Mouse (Mus musculus) kidney, embryonic 14.5 days (tissue): ENCODE data around the gene Cldn19. TPM values are rescaled to one million over a fixed set of nuclear protein-coding genes. Genes with fewer than 3 reads are reported as not detected.
A peak's percentile ranks its signal among the peaks of the same experiment; 100 is the strongest.

Source experiments
- ATAC-seq: fragments of 200-750 bp; cut with Nextera tagmentation; 2 replicates; pipeline ENCODE4 v1.8.0; 2017; ENCODE audit warnings: moderate number of reproducible peaks, mild to moderate bottlenecking, moderate TSS enrichment, moderate library complexity; ENCODE audit not compliant: low FRiP score, low TSS enrichment
- H3K27ac ChIP-seq: fragments of 300-500 bp; sonication (generic); 2 replicates; pipeline ENCODE4 v1.5.1; 2014; ENCODE audit warnings: low read depth, mild to moderate bottlenecking, low read length, moderate library complexity, mixed read lengths
- H3K27me3 ChIP-seq: fragments of 300-500 bp; sonication (generic); 2 replicates; pipeline ENCODE4 v1.6.1; 2014; ENCODE audit warnings: mild to moderate bottlenecking, low read length; ENCODE audit not compliant: control insufficient read depth, insufficient read depth
- H3K36me3 ChIP-seq: fragments of 300-500 bp; sonication (generic); 2 replicates; pipeline ENCODE4 v1.6.1; 2014; ENCODE audit warnings: low read length, mixed read lengths; ENCODE audit not compliant: control insufficient read depth, insufficient read depth
- H3K4me1 ChIP-seq: fragments of 300-500 bp; sonication (generic); 2 replicates; pipeline ENCODE4 v1.6.1; 2014; ENCODE audit warnings: low read length, mixed read lengths; ENCODE audit not compliant: control insufficient read depth, insufficient read depth
- H3K4me2 ChIP-seq: fragments of 300-500 bp; sonication (generic); replicated peaks from 2 replicates; pipeline ENCODE4 v1.6.1; 2014; ENCODE audit warnings: low read depth, mild to moderate bottlenecking, low read length
- H3K4me3 ChIP-seq: fragments of 300-500 bp; sonication (generic); 2 replicates; pipeline ENCODE4 v1.5.1; 2014; ENCODE audit warnings: mild to moderate bottlenecking, low read length
- H3K9ac ChIP-seq: fragments of 300-500 bp; sonication (generic); 2 replicates; pipeline ENCODE4 v1.6.1; 2014; ENCODE audit warnings: low read depth, mild to moderate bottlenecking, low read length, moderate library complexity
- H3K9me3 ChIP-seq: fragments of 300-500 bp; sonication (generic); 2 replicates; pipeline ENCODE4 v1.6.1; 2016; ENCODE audit warnings: low read length; ENCODE audit not compliant: control insufficient read depth
- WGBS: fragments of 180-500 bp; shearing (Covaris S2); extraction: QIAGEN DNeasy Blood & Tissue Kit; methylation state at CpG from one replicate; pipeline ENCODE4 v1.1.7; 2014; 5-methylcytosine and 5-hydroxymethylcytosine counted together
- polyA plus RNA-seq: library from polyadenylated mRNA; unstranded; fragments of >200 nt; fragmentation: Nextera tagmentation; extraction: Ambion mirVana; gene quantifications from 2 replicates; pipeline ENCODE4 v1.2.1, GENCODE M21; 2014

Cldn19 gene
- polyA plus RNA-seq: 5.9 and 10.4 TPM in 2 replicates

DNA sequence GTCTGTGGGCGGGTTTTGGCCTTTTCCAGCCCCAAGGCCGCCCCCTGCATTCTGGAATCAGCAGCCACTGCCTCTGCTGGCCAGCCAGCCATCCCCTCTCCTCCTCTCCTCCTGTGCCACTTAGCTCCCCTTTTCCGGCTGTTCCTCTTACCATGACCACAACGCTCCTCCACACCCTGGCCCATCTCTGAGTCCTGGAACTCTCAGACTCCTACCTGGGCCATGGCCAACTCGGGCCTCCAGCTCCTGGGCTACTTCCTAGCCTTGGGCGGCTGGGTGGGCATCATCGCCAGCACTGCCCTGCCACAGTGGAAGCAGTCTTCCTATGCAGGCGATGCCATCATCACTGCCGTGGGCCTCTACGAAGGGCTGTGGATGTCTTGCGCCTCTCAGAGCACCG, at the start of gene Cldn19:
TSS of gene Cldn19 (plus strand) at position 64 of the 400 bp plus-strand sequence.
- ATAC-seq: no peak
- Histone ChIP-seq H3K27ac (peak within 1 kb of the TSS; percentile 79), H3K4me3 (no peak within 1 kb of the TSS), H3K9ac (no peak within 1 kb of the TSS), H3K27me3 (no peaks in the 10 kb centered on the region), H3K9me3 (no peaks in the 10 kb centered on the region), H3K4me2 (no peak within 1 kb of the TSS), H3K4me1 (peaks cover 26% of the 10 kb centered on the region), H3K36me3 (no peaks in the 10 kb centered on the region)
- WGBS: 77% methylated on average over 12 of the region's 12 CpGs

DNA sequence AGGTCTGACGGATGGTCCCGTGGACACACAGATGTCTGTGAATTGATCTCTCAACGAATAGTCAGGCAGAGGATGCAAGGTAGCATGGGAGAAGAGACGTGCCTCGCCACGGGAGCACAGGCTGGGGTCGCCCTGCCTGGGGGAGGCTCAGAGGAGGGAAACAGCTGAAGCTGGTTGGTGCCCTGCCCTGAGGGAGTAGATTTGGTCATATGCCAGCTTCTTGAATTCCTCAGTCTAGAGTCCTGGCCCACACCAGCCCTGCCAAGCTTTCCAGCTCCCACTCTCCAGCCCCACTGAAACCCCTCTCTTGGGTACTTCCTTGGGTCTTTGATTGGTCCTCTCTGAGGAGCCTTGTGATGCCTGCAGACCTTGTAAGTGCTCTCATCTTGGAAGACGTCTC, 38.5 kb upstream of the Cldn19 start:
- H3K9ac ChIP-seq: no peak overlapping the region
- no peak for ATAC-seq

DNA sequence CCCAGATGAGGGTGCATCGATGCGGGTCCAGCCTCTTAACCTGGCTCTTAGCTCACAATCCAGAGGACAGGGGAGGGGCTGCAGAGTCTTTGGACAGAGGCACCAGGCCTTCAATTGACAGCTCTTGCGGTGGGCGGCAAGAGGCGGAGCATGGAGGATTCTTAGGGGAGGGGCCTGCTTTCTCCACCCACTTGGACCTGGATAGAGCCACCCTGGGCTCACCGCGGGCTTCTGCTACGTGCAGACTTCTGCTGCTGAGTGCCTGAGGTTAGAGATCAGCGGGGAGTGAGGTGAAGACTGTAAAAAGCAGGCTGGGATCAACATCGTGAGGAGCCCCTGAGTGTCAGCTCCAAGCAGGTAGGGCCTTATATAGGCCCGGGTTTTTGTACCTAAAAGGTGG, 37.0 kb upstream of the Cldn19 start, which contains the start of gene Tmem269:
TSS of gene Tmem269 (minus strand) at position 49 of the 400 bp plus-strand sequence.
- no peaks in the 10 kb centered on the region for H3K4me1 ChIP-seq
- no peak within 1 kb of the TSS for H3K4me3 ChIP-seq
- H3K4me2 ChIP-seq: no peak within 1 kb of the TSS
- H3K9ac ChIP-seq: no peak within 1 kb of the TSS
- no peaks in the 10 kb centered on the region for H3K36me3 ChIP-seq
- no peaks in the 10 kb centered on the region for H3K27me3 ChIP-seq
- H3K27ac ChIP-seq: no peak within 1 kb of the TSS
- WGBS: 12% methylated on average over 11 of the region's 11 CpGs
- H3K9me3 ChIP-seq: no peaks in the 10 kb centered on the region
- peak; percentile 45; the same call in 1 of the 2 replicates for ATAC-seq

More for the DNA sequence above, 38.5 kb upstream of the Cldn19 start:
- no peak overlapping the region for H3K4me2 ChIP-seq
- no peaks in the 10 kb centered on the region for H3K9me3 ChIP-seq
- no peak overlapping the region for H3K4me3 ChIP-seq
- WGBS: 73% methylated on average over 8 of the region's 8 CpGs
- H3K27me3 ChIP-seq: no peaks in the 10 kb centered on the region
- no peaks in the 10 kb centered on the region for H3K36me3 ChIP-seq
- no peaks in the 10 kb centered on the region for H3K4me1 ChIP-seq
- H3K27ac ChIP-seq: no peak overlapping the region

DNA sequence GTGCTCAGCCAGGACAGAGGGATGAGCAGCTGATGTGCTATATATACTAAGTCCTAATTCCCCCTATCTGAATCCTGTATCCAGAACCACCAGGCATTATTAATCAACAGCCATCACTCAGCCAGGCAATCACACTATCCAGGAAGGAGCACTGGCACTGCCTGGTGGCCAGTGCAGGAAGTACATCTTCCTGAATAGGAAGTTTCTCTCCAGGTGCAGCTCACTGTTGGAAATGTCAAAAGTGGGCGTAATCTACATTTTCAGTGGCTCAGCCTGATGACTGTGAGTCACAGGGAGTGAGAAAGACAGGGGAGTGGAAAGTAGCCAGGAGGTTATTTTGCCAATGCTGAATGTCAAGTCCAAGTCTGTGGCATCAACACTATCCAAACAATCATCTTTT, 31.5 kb upstream of the Cldn19 start:
- no peak overlapping the region for H3K27ac ChIP-seq
- WGBS: 76% methylated on average over 1 of the region's 1 CpGs
- H3K4me1 ChIP-seq: no peaks in the 10 kb centered on the region
- peaks cover 41% of the 10 kb centered on the region for H3K36me3 ChIP-seq
- H3K4me2 ChIP-seq: no peak overlapping the region
- no peak for ATAC-seq
- H3K9me3 ChIP-seq: no peaks in the 10 kb centered on the region
- no peak overlapping the region for H3K4me3 ChIP-seq
- no peak overlapping the region for H3K9ac ChIP-seq
- H3K27me3 ChIP-seq: no peaks in the 10 kb centered on the region

DNA sequence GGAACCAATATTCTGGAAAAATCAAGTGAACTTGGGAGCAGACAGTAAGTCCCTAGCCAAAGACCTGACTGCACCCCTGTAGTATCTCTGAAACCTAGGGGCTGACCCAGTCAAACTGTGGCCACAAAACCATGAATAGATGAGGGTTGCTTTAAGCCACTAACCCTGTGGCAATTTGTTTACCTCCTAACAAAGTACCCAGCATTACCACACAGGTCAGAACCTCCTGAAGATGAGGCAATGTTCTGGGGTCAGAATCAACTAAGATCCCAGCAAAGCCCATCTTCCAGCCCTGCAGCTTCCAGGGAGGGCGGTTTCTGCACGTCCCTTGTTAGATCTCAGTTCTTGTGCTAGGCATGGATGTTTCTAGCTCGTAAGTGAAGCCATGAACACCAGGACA, 30.7 kb upstream of the Cldn19 start:
- ATAC-seq: no peak

DNA sequence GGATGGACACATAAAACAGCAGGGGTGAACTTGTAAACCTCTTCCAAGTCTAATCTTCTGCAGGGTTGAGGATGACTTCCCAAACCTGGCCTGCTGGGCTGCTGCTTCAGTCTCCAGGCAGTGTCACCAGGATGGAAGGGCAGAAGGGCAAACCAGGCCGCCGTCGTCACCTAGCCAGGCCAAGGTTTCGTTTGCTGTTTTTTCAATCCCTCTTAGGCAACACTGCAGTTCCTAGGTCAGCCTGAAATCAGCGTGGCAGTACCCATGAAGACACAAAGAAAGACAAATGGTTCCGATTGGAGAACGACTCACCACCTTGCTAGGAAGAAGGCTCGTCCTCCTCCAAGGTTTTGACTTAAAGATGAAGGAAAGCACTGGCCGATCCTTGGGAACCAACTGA, 29.5 kb upstream of the Cldn19 start:
- WGBS: 90% methylated on average over 9 of the region's 9 CpGs
- Histone ChIP-seq H3K9ac (no peak overlapping the region), H3K4me2 (no peak overlapping the region), H3K36me3 (peaks cover 41% of the 10 kb centered on the region), H3K4me1 (no peaks in the 10 kb centered on the region), H3K27ac (no peak overlapping the region), H3K9me3 (no peaks in the 10 kb centered on the region), H3K4me3 (no peak overlapping the region), H3K27me3 (no peaks in the 10 kb centered on the region)
- ATAC-seq: no peak

More for the DNA sequence above, 30.7 kb upstream of the Cldn19 start:
- no peak overlapping the region for H3K27ac ChIP-seq
- H3K9me3 ChIP-seq: no peaks in the 10 kb centered on the region
- no peak overlapping the region for H3K4me3 ChIP-seq
- no peaks in the 10 kb centered on the region for H3K27me3 ChIP-seq
- no peaks in the 10 kb centered on the region for H3K4me1 ChIP-seq
- 97% methylated on average over 3 of the region's 3 CpGs for WGBS
- peaks cover 41% of the 10 kb centered on the region for H3K36me3 ChIP-seq
- no peak overlapping the region for H3K4me2 ChIP-seq
- no peak overlapping the region for H3K9ac ChIP-seq

DNA sequence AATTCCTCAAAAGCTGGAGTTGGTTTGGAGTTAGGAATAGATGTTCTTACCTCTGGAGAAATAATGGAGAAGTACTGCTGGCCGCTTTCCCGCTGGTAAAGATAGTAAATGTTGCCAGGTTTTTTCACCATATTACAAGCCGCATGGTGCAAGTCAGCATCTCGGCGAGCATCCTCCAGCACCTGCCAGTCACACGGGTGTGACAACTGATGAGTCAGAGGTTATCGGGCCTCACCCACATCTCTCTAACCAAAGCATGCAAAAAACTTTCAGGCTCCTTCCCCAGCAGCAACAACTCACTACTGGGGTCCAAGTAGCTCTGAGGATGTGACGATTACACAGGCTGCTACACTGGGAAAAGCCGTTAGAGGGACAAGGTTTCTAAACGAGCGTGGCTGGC, 28.5 kb upstream of the Cldn19 start:
- Histone ChIP-seq H3K9ac (no peak overlapping the region), H3K36me3 (peaks cover 41% of the 10 kb centered on the region), H3K4me3 (no peak overlapping the region), H3K27ac (no peak overlapping the region), H3K27me3 (no peaks in the 10 kb centered on the region), H3K4me1 (peaks cover 5% of the 10 kb centered on the region), H3K9me3 (no peaks in the 10 kb centered on the region), H3K4me2 (no peak overlapping the region)
- WGBS: 95% methylated on average over 11 of the region's 11 CpGs
- no peak for ATAC-seq

DNA sequence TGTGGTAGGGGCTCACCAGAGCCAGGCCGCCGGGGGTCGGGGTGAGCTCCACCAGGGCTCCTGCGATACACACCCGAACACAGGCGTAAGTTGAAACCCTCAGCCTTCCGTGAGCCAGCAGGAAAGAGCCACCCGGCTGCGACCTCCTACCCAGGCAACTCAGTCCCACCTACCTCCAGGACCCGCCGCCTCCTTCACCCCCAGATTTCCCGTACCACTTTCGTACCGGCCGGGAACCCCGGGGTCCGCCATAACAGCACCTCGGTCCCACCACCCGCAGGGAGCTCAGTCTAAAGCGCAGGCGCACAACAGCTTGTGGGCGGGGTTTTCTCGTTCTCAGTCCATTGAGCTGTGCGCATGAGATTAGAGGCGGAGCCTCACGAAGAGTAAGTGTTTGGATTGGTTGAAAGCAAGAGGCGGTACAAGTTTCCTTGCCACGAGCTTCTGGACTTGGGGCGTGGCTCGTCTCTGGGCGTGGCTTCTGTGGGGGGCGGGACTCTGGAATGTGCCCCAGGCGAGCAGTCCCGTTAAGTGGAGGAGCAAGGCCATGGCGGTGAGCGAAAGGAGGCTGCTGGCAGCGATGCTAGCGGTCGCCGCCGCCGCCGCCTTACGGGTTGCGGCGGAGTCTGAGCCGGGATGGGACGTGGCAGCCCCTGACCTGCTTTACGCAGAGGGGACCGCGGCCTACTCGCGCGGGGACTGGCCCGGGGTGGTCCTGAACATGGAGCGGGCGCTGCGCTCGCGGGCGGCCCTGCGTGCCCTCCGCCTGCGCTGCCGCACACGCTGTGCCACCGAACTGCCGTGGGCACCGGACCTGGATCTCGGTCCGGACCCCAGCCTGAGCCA, 22.6 kb upstream of the Cldn19 start, which contains the start of the genes AU022252 and P3h1:
TSS of gene AU022252 (minus strand) at position 303 of the 846 bp plus-strand sequence.
TSS of gene P3h1 (plus strand) at position 506 of the 846 bp plus-strand sequence.
- H3K9me3 ChIP-seq: no peaks in the 10 kb centered on the region

More for the DNA sequence above, 22.6 kb upstream of the Cldn19 start, which contains the start of the genes AU022252 and P3h1:
- Histone ChIP-seq H3K4me2 (peak within 1 kb of the TSS; percentile 84), H3K4me3 (peak within 1 kb of the TSS; percentile 69), H3K27ac (peak within 1 kb of the TSS; percentile 57), H3K36me3 (peaks cover 13% of the 10 kb centered on the region), H3K9ac (peak within 1 kb of the TSS; percentile 72), H3K4me1 (peaks cover 5% of the 10 kb centered on the region), H3K27me3 (no peaks in the 10 kb centered on the region)
- ATAC-seq: peak; percentile 98
- WGBS: under 1% methylated on average over 71 of the region's 71 CpGs
